Mouse (Mus musculus) forebrain, embryonic 10.5 days (tissue): ENCODE measurements around the gene Mst1r. TPM values are rescaled to one million over a fixed set of nuclear protein-coding genes. Genes with fewer than 3 reads are reported as not detected.

Experiments used
- DNase-seq: peaks from one replicate; pipeline ENCODE4 v3.0.0-alpha.2; 2017; ENCODE audit warnings: low spot score; ENCODE audit errors: extremely low spot score
- H3K27ac ChIP-seq: fragments of 300-500 bp; sonication (generic); 2 replicates; pipeline ENCODE4 v1.5.1; 2016; ENCODE audit warnings: mild to moderate bottlenecking
- H3K27me3 ChIP-seq: fragments of 300-500 bp; sonication (generic); 2 replicates; pipeline ENCODE4 v1.6.1; 2016; ENCODE audit warnings: mild to moderate bottlenecking; ENCODE audit not compliant: poor library complexity, severe bottlenecking
- H3K36me3 ChIP-seq: fragments of 300-500 bp; sonication (generic); replicated peaks from 2 replicates; pipeline ENCODE4 v1.6.1; 2016; ENCODE audit warnings: mild to moderate bottlenecking, moderate library complexity
- H3K4me1 ChIP-seq: fragments of 300-500 bp; sonication (generic); 2 replicates; pipeline ENCODE4 v1.6.1; 2016
- H3K4me3 ChIP-seq: fragments of 300-500 bp; sonication (generic); 2 replicates; pipeline ENCODE4 v1.5.1; 2016; ENCODE audit warnings: mild to moderate bottlenecking, moderate library complexity
- H3K9me3 ChIP-seq: fragments of 300-500 bp; sonication (generic); 2 replicates; pipeline ENCODE4 v1.6.1; 2016; ENCODE audit warnings: mild to moderate bottlenecking, moderate library complexity
- WGBS: fragments of 180-500 bp; shearing (Covaris S2); methylation state at CpG from one replicate; pipeline ENCODE4 v1.1.7; 2016; 5-methylcytosine and 5-hydroxymethylcytosine counted together
- polyA plus RNA-seq: library from polyadenylated mRNA; unstranded; fragments of >200 nt; fragmentation: Nextera tagmentation; extraction: Ambion mirVana; gene quantifications from 2 replicates; pipeline ENCODE4 v1.2.1, GENCODE M21; 2016

The Mst1r gene
- polyA plus RNA-seq, 1 experiment from 2014 or later: 0.60 TPM

GRCm38 (mm10) chr9:107964681-107965080, 58.0 kb downstream of the Mst1r start:
- no peak for DNase-seq
- Histone ChIP-seq H3K9me3 (no peaks in the 10 kb centered on the region), H3K36me3 (peaks cover 97% of the 10 kb centered on the region), H3K4me1 (peaks cover 5% of the 10 kb centered on the region; the same call in 1 of the 2 replicates), H3K27me3 (no peaks in the 10 kb centered on the region), H3K4me3 (no peak overlapping the region), H3K27ac (no peak overlapping the region)
- 92% methylated on average over 9 of the region's 9 CpGs for WGBS

GRCm38 (mm10) chr9:107966676-107967075, 60.0 kb downstream of the Mst1r start:
- Histone ChIP-seq H3K27ac (no peak overlapping the region), H3K9me3 (no peaks in the 10 kb centered on the region), H3K36me3 (peaks cover 97% of the 10 kb centered on the region), H3K27me3 (no peaks in the 10 kb centered on the region), H3K4me3 (no peak overlapping the region), H3K4me1 (no peaks in the 10 kb centered on the region)
- 90% methylated on average over 10 of the region's 10 CpGs for WGBS
- no peak for DNase-seq

GRCm38 (mm10) chr9:107967437-107967836, 60.8 kb downstream of the Mst1r start:
- no peak overlapping the region for H3K4me3 ChIP-seq
- peaks cover 96% of the 10 kb centered on the region for H3K36me3 ChIP-seq
- no peaks in the 10 kb centered on the region for H3K9me3 ChIP-seq
- H3K4me1 ChIP-seq: no peaks in the 10 kb centered on the region
- no peaks in the 10 kb centered on the region for H3K27me3 ChIP-seq
- WGBS: 90% methylated on average over 6 of the region's 6 CpGs
- no peak for DNase-seq
- H3K27ac ChIP-seq: no peak overlapping the region

GRCm38 (mm10) chr9:107968531-107968930, 61.9 kb downstream of the Mst1r start:
- H3K27ac ChIP-seq: no peak overlapping the region
- DNase-seq: no peak
- H3K9me3 ChIP-seq: no peaks in the 10 kb centered on the region
- H3K4me1 ChIP-seq: no peaks in the 10 kb centered on the region
- no peaks in the 10 kb centered on the region for H3K27me3 ChIP-seq
- H3K4me3 ChIP-seq: no peak overlapping the region
- peaks cover 96% of the 10 kb centered on the region for H3K36me3 ChIP-seq
- 94% methylated on average over 7 of the region's 7 CpGs for WGBS

Other genes starting within 250 kb of the Mst1r start
- 8.8 and 9.0 TPM in 2 replicates for gene Slc38a3, start 237.3 kb upstream of the Mst1r start, polyA plus RNA-seq
- gene Gnat1, start 227.2 kb upstream of the Mst1r start, polyA plus RNA-seq: 3.9 and 4.1 TPM in 2 replicates
- gene Sema3f, start 196.4 kb upstream of the Mst1r start, polyA plus RNA-seq: 10.0 and 11.2 TPM in 2 replicates
- gene Rbm5, start 135.9 kb upstream of the Mst1r start, polyA plus RNA-seq: 185 and 192 TPM in 2 replicates
- 112 and 114 TPM in 2 replicates for gene Rbm6, start 33.6 kb upstream of the Mst1r start, polyA plus RNA-seq
- gene Mon1a, start 18.7 kb upstream of the Mst1r start, polyA plus RNA-seq: 12.2 and 12.5 TPM in 2 replicates
- not detected in 2 replicates for gene Actl11, start 21.6 kb downstream of the Mst1r start, polyA plus RNA-seq
- 17.5 and 18.6 TPM in 2 replicates for gene Camkv, start 28.8 kb downstream of the Mst1r start, polyA plus RNA-seq
- 40.8 and 46.3 TPM in 2 replicates for gene Traip, start 43.3 kb downstream of the Mst1r start, polyA plus RNA-seq
- gene Uba7, start 68.6 kb downstream of the Mst1r start, polyA plus RNA-seq: 6.8 and 10.0 TPM in 2 replicates
- 0.92 and 1.4 TPM in 2 replicates for gene Gm20661, start 76.2 kb downstream of the Mst1r start, polyA plus RNA-seq
- 35.0 TPM in 2 replicates for gene Inka1, start 79.0 kb downstream of the Mst1r start, polyA plus RNA-seq
- gene Cdhr4, start 85.6 kb downstream of the Mst1r start, polyA plus RNA-seq: 1.7 and 2.7 TPM in 2 replicates
- gene Gm20662, start 89.5 kb downstream of the Mst1r start, polyA plus RNA-seq: not detected in 2 replicates
- gene Ip6k1, start 95.6 kb downstream of the Mst1r start, polyA plus RNA-seq: 50.8 and 53.0 TPM in 2 replicates
- gene Gmppb, start 142.4 kb downstream of the Mst1r start, polyA plus RNA-seq: 25.5 and 27.9 TPM in 2 replicates
- gene Amigo3, start 146.3 kb downstream of the Mst1r start, polyA plus RNA-seq: 2.3 and 3.4 TPM in 2 replicates
- gene Mst1, start 173.6 kb downstream of the Mst1r start, polyA plus RNA-seq: 0.73 and 0.81 TPM in 2 replicates
- gene Rnf123, start 176.5 kb downstream of the Mst1r start, polyA plus RNA-seq: 32.8 and 36.2 TPM in 2 replicates
- 74.1 and 79.4 TPM in 2 replicates for gene Apeh, start 187.7 kb downstream of the Mst1r start, polyA plus RNA-seq